Mouse (Mus musculus) layer of hippocampus, adult 11-12 months (tissue): Measurements from ENCODE around the gene Gja8.

Source experiments
- DNase-seq: peaks from one replicate; pipeline ENCODE4 v3.0.0; 2022; ENCODE audit warnings: low spot score

Gene Gja8

DNA sequence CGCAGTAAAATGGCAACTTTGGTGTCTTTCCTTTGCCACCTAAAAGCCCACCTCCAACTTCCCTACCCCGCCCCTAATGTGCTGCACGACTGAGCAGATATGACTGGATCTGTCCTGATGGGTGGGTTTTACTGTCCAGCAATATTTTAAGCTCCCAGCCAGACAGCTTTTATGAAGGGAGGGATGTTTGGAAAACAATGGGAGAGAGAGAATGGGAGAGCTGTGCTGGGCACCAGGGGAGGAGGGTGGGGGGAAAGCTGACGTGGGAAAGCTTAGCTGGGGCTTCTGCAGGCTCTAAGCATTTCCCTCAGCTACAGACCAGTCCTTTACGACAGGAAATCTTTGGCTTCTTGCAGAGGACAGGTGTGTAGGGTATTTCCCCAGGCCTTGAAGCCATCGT lies at the start of gene Gja8:
Gene Gja8 (minus strand): TSS at position 101 of the 400 bp plus-strand sequence.
- DNase-seq = no peak

DNA sequence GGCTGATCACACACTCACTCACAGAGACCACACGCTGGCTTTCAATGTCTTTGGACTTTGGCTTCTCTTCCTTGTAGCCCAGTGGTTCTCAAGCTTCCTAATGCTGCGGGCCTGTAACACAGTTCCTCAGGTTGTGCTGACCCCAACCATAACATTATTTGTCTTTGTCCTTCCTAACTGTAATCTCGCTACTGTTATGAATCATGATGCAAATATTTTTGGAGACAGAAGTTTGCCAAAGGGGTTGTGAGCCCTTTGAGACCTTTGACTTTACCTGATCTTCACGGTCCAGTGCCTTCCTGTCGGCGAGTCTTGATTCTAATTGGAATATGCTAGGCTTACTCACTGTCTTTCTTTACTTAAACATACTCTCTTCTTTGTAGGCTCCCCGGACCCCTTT lies 48.6 kb upstream of the Gja8 start:
- no peak for DNase-seq

DNA sequence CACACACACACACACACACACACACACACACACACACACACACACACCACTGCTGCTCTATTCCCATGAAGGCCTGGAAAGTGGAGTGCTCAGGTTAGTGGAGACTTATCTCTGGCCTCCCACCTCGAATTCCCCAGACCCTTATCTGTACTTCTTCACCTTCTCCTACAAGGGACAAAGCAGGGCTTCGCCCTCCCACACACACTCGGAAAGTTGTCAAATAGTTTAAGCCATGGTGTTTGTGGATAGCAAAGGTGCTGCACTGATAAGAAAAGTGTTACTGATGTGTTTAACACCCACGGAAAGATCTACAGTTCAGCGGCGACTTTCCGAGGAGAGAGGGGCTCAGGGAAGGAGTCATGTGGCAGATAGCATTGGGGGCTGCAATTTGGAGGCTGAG lies 45.2 kb upstream of the Gja8 start:
- DNase-seq = no peak

DNA sequence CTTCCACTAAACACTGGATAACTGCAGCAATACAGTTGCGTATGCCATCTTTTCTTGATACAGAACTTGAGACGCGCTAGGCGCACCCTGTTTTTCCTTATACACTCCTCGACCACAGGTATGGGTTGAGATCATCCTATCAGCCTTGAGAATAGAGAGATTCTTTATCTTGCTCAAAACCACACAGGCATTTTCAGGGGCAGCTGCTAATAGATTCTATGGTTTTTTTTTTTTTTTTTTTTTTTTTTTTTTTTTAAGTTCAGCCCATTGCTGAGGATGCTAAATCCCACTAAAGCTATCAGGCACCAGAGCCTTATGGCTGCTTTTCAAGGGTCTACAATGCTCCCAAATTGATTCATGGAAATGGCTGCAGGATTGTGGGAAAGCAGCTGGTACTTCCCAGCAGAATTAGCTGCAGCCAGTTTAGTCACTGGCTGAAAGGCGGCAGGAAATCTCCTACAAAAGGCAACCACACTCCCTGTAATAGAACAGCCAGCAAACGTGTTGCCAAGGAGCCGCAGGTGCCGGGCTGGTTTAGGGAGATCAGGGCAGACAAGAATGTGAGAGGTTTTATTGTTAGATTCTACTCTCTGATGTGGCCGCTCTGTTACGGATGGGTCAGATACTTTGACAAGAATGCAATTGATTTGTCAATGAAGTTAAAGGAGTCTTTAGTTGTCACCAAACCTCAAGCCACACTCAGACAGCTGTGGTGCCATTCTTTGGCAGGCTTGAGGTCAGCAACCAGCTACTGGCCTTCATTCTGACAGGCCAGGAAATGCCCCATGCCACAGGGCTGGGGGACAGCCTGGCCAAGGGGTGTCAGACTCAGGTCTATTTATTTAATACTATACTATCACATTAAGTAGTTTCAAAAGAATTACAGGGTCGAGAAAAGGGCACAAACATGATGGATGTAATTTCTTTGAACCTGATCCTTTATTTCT lies 37.5 kb upstream of the Gja8 start:
- no peak for DNase-seq

DNA sequence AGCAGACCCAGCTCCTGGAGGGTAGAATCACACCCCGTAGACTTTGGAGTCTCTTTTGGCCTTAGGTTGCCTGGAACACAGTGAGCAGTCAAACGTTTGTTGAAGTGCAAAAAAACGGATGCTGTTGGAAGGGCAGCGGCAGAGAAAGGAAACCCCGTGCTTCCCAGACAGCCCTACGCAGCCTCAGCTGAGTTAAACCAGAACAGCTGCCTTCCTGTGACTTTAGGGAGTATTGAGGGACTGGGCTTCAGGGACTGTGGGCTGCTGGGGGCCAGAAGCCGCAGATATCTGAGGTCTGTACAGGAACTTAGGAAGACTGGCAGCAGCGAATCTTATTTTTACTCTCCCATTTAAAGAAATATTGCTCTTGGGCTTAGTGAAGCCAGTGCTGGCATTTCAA lies 34.8 kb upstream of the Gja8 start:
- DNase-seq = no peak

DNA sequence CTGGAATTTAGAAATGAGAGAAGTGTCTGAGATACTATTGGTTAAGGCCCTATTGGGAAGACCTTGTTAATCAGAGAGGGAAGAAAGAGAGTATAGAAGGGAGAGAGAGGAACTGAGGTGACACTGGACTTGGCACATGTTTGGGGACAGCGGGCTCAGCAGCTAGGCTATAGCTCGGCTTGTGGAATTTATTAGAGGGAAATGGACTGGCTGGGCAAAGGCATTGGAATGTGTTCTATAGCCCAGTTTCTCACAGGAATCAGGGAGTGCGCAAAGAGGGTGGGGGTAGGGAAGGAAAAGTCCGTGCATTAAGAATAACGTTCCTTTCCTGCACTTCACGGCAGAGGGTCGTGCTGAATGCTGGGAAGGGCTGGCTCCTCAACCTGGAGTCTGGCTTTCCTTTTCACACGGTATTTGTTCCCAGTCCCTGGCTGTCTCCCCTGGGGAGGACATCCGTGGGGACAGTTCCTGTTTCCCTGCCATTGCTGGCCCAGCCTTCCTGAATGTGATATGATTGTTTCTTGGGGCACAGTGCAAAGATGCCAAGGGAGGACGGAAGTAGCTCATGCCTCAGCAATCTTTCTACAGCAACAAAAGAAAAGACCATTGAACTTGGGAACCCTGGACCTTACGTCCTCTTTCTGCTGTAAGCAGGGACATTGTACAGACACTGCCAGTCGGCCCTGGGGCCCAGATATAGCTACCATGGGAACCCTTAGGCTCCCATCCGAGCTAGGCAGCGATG lies 27.8 kb upstream of the Gja8 start:
- no peak for DNase-seq

DNA sequence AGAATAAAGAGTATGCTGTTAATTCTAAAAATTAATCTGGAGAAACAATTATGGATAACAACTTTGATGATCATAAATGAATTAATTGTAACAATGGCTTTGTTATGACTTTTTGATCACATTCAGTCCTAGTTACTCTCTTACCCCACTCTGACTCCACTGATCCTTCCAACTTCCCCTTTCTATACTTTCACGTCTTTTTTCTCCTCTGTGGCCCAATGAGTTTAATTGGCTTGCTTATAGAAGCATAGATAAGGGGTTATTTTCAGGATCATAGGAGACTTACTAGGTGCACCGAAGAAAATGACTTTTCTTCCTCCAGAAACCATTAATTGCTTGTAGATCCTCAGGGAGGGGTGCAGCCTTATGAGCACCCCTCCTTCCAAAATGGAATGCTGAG lies 16.9 kb upstream of the Gja8 start:
- no peak for DNase-seq

DNA sequence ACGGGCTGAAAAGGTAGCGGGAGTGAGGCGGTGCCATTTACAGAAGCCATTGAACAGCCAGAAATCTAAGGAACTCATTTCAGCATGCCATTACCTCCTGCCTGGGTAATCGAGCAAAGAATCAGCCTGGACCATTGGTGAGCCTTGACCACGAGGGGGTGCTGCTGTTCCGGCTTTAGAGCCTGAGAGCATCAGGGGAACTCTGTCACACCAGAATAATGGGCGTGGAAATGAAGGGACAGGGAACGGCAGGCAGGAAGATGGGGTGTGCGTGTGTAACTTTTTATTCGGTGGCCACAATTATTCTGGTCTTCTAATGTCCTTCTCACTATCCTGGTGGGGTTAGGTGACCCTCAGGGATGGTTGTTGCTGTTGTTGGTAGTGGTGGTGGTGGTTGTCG lies 12.9 kb upstream of the Gja8 start:
- peak; percentile 92 for DNase-seq

DNA sequence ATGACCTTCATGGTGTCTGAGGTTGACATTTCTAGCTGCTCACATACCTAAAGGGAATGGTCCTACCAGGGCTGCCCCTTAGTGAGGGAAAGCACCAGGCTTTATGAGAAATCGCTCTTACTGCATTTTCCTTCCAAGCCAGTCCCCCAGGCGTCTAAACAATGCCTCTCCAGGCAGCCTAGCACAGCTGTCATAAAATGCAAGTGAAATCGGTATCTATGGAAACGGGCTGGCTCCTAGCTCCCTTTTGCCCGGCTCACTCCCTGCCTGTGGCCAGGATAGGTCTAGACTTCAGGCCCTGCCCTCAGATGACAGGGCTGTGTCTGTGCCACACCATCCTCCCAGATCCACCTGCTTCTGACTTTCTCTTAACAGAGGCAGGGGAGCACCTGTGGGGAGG lies 11.8 kb upstream of the Gja8 start:
- DNase-seq = peak; percentile 5

DNA sequence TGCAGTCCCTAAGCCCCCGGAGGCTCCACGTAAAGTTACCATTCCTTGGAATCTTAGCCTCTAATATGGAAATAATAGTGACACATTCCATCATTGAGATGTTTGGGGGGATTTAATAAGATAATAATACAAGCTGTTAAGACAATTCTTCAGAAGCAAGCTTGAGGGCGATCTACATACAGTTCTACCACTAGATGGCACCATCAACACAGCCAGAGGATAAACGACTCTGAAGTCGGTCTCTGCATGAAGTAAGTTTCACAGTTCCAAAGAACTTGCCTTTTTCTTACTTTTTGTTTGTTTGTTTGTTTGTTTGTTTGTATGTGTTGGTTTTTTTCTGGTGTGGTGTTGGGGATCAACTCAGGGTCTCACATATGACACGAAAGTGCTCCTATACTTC lies 10.4 kb upstream of the Gja8 start:
- DNase-seq = peak; percentile 17

DNA sequence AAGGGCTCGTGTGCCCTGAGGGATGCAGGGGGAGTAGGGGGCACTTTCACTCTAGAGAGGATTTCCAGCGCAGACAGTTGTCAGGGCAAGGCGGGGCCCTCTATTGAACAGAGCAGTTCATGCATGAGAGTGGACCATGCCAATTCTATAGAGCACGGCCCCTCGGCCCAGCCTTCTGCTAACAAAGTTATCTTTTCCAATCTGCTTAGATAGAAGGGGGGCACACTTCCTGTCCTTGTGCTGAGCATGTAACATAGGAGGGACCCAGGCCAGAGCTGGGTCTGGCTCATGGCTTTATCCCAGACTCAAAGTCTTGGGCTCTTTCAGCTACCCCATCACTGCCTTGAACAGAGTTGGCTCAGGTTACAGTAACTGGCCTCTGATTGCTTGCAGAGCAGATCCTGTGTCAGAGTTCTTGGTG lies 5.5 kb upstream of the Gja8 start:
- DNase-seq = no peak

DNA sequence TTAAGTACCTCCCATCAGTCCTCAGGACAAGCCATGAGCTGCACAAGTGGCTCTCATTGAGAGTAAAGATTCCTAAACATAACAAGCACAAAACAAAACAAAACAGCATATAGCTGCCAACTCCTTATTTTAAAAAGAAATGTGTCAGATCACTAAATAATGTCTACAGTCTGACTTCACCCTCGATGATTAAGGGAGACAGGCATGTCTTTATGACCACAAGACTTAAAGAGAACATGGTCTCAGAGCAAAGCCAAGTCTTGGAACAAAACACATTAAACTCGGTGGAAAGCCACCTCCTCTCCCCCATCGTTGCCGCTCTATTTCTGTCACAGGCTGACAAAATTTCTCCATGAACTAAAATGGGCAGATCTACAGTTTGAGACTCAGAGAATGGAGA lies 1.2 kb downstream of the Gja8 start:
- DNase-seq = no peak

DNA sequence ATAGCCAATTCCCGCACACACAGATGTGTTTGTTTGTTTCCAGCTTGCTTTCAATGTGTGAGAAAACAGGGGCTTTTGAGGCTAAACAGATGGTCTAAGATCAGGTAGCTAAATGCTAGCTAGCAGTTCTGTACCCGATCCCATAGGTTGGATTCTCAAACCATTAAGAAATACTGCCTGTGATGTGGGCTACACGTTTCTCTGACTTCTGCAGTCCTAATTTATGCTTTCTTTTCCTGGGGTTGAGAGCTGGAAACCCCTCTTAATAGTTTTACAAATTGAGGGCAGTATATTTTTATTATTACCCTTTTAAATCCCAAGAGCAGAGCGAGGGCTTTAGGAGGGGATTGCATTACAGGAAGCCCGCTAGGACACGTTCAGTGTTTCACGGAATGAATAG lies 4.8 kb downstream of the Gja8 start:
- DNase-seq = no peak

DNA sequence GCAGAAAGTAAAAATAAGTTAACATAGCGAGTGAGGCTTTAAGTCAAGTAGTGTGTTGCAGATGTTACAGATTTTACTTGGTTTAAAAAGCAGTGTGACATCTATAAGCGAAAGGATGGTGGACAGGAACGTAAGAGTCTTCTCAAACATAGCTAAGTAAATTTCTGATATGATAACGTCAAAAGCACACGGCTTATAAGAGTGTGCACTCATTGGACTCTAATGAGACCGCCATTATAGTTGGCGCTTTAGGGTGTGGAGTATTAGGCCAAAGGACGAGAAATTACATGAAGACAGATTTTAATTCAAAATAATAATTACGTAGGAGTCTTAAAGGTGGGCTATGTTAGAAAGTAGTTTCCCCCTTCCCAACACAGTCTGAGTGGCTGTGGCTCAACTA lies 20.2 kb downstream of the Gja8 start:
- DNase-seq = no peak

DNA sequence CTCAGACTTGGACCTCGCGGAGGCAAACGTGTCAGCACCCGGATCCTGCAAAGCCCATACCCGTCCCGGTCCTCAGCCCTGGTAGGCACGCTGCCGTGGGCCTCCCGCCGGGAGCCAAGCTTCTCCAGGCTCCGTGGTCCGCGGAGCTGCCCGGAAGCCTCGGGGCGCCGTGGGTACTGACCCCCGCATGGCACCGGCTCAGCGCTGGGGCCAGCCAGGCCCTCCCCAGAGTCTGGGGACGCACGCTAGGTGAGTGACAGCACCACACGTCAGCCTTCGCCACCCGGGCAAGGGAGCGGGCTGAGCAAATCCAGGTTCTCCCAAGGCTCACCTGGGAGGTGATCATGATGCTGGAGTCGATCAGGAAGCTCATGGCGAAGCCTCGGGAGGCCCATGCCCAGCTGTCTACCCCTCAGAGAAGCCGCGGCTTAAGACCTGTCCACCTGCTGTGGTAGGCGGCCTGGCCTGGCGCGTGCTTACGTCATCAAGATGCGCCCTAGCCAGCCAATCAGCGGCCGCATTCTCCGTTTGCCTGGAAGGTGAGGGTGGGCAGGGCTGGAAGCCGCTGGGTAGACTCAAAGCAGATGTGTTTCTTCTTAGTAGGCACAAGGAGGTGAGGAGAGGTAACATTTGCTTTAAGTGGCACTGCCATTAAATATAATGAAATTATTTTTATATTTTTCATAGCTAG lies 20.8 kb downstream of the Gja8 start, which contains the start of gene Gpr89:
Gene Gpr89 (minus strand): TSS at position 496 of the 691 bp plus-strand sequence.
- DNase-seq = peak; percentile 94

DNA sequence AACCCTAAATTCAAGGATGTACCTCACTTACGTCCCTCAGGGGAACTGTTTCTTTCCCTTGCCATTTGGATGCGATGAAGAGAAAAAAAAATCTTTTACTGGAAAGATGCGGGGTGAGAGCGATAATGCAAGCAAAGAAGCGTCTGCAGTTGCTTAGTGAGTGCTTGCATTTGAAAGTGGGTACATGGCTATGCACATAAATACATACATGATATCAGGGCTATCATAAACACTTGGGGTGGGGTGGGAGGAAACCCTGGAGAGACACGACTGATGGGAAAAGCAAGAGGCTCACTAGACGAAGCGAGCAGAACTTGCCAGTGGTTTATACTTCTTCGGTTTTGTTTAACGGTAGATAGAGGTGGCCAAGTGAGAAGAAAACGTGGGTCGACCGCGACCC lies 21.4 kb downstream of the Gja8 start, which contains the start of gene Gja5:
Gene Gja5 (plus strand): TSS at position 301 of the 400 bp plus-strand sequence.
- DNase-seq = no peak

DNA sequence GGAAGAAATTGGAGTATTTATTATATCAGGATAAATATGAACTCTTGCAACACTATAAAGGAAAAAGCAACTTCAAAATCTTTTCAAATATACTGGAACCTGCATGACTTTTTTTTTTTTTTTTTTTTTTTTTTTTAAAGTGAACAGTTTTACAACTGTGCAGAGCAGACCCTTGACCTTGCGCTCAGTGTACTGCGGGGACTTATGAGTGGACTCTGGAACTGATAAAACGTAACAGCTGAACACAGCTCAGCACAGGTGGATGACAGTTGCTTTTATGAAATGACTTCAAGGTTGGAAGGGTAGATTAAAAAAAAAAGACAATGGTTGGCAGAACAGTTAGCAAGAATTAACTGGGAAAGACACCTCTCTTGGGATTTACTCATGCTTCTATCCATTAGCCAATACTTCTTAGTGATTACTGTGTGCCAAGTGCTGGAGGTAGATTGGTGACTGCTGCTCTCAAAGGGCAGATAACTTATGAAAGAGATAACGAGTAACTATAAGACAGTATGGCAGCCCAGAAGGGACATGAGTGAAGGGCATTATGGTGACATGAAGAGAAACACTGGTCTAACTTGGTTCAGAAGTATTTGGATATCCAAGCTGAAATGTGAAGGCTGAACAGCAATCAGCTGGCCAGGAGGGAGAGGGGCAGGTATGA lies 23.4 kb downstream of the Gja8 start:
- DNase-seq = no peak

DNA sequence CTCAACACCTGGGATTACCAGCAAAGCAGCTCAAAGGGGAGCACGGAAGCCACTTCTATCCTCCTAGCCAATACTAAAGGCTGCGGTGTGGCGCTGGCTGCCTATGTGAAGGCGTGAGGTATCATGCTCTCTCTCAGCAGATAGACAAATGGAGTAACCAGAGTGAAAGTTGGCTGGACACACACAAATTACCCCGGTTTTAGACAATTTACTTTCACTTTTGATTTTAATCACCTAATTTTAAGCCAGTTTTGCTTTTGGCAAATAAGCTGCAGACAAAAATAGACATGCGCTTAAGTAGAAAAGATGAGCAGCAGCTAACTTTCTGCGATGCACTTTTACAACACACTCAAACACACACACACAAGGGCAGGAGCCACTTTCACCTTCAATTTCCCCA lies 42.1 kb downstream of the Gja8 start:
- DNase-seq = no peak

DNA sequence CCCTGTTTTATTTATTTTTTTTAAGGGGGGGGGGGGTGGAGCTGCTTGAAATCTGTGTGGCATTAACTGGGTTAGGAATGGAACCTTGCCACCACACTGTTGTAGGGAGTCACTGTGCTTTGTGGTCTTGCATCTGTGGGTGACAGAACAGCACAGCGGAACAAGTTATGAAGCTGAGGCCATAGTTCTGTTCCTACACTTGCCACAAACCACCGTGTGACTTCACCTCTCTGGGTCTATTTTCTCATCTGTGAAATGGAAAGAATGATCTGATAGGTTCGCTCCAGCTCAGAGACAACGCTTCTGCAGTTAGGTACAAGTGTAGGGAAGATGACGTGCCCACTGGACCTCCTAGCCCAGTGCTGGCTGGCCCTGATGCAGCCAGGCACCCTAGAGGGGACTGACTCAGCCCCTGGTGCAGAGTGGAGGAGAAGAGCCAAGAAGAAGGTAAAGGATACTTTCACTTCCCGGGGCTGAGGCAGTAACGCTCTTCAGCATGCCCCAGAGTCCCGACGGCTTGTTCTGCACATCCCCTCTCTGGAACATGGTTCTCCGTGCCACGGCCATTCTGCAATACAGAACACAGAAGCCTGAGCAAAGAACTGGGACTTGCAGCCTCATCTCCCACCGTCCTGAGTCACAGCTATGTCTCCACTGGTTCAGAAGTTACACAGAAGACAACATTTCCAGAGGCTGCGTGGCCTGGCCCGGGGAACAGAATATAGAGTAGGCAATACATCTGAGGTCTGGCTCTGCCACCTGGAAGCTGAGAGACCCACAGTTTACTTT lies 43.6 kb downstream of the Gja8 start:
- DNase-seq = no peak

DNA sequence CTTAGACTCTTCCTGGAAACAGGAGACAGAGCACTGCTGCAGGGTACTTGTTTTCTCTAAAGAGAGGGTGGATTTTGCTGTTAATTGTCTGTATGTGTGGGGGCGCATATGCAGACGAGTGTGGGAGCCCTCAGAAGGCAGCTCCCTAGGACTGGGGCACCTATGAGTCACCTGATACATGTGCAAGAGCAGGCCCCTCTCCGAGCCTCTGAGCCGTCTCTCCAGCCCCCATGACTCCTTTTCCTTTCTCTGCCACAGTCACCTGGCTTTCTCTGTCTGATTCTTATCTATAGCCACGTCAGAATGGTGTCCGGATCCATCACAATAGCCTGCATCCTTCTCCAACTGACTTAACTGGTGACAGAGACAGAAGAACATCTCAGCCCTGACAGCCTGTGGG lies 44.3 kb downstream of the Gja8 start:
- no peak for DNase-seq

DNA sequence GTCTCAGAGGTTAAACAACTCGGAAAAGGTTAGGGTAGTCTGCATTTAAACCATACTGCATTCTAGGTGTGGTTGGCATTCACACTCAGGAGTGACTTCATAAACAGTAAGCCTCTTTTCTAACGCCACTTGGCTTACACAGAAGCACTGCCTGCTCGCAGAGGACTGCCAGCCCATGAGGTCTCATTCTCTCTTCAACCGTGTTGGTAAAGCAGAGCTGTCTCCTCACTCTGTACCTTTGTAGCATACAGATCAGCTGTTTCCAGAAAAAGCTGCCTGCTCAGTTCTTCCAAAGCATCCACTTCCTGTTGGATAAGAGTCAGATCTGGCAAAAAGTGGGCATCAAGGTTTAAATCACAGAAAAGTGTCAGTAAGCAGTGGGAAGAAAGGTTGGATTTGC lies 45.4 kb downstream of the Gja8 start:
- DNase-seq = no peak
